Mouse (Mus musculus) embryonic facial prominence, embryonic 14.5 days (tissue): ENCODE measurements around the gene St8sia1. TPM values are rescaled to one million over a fixed set of nuclear protein-coding genes. Genes with fewer than 3 reads are reported as not detected.

Source experiments
- ATAC-seq: fragments of 200-750 bp; cut with Nextera tagmentation; 2 replicates; pipeline ENCODE4 v1.8.0; 2017; ENCODE audit warnings: low read depth, moderate number of reproducible peaks, moderate TSS enrichment
- DNase-seq: peaks from one replicate; pipeline ENCODE4 v3.0.0-alpha.2; 2015; ENCODE audit warnings: low spot score
- H3K27ac ChIP-seq: fragments of 300-500 bp; sonication (generic); replicated peaks from 2 replicates; pipeline ENCODE4 v1.5.1; 2014; ENCODE audit warnings: low read depth, mild to moderate bottlenecking, low read length, moderate library complexity
- H3K27me3 ChIP-seq: fragments of 300-500 bp; sonication (generic); replicated peaks from 2 replicates; pipeline ENCODE4 v1.6.1; 2014; ENCODE audit warnings: low read length; ENCODE audit not compliant: control insufficient read depth, insufficient read depth
- H3K36me3 ChIP-seq: fragments of 300-500 bp; sonication (generic); 2 replicates; pipeline ENCODE4 v1.6.1; 2014; ENCODE audit warnings: low read length, mixed read lengths; ENCODE audit not compliant: control insufficient read depth, insufficient read depth
- H3K4me1 ChIP-seq: fragments of 300-500 bp; sonication (generic); 2 replicates; pipeline ENCODE4 v1.6.1; 2014; ENCODE audit warnings: antibody characterized with exemption, low read length; ENCODE audit not compliant: control insufficient read depth, insufficient read depth
- H3K4me2 ChIP-seq: fragments of 300-500 bp; sonication (generic); 2 replicates; pipeline ENCODE4 v1.6.1; 2014; ENCODE audit warnings: low read depth, mild to moderate bottlenecking, low read length, moderate library complexity, mixed read lengths
- H3K4me3 ChIP-seq: fragments of 300-500 bp; sonication (generic); 2 replicates; pipeline ENCODE4 v1.5.1; 2014; ENCODE audit warnings: low read depth, mild to moderate bottlenecking, low read length
- H3K9ac ChIP-seq: fragments of 300-500 bp; sonication (generic); 2 replicates; pipeline ENCODE4 v1.6.1; 2014; ENCODE audit warnings: low read depth, mild to moderate bottlenecking, low read length, moderate library complexity, mixed read lengths
- H3K9me3 ChIP-seq: fragments of 300-500 bp; sonication (generic); 2 replicates; pipeline ENCODE4 v1.6.1; 2016; ENCODE audit warnings: low read length; ENCODE audit not compliant: control insufficient read depth
- WGBS: fragments of 180-500 bp; shearing (Covaris S2); extraction: QIAGEN DNeasy Blood & Tissue Kit; methylation state at CpG from one replicate; pipeline ENCODE4 v1.1.7; 2014; 5-methylcytosine and 5-hydroxymethylcytosine counted together
- polyA plus RNA-seq: library from polyadenylated mRNA; unstranded; fragments of >200 nt; fragmentation: Nextera tagmentation; extraction: Ambion mirVana; gene quantifications from 2 replicates; pipeline ENCODE4 v1.2.1, GENCODE M21; 2014

Gene St8sia1
- polyA plus RNA-seq, 1 experiment from 2014 or later: 1.8 TPM

DNA sequence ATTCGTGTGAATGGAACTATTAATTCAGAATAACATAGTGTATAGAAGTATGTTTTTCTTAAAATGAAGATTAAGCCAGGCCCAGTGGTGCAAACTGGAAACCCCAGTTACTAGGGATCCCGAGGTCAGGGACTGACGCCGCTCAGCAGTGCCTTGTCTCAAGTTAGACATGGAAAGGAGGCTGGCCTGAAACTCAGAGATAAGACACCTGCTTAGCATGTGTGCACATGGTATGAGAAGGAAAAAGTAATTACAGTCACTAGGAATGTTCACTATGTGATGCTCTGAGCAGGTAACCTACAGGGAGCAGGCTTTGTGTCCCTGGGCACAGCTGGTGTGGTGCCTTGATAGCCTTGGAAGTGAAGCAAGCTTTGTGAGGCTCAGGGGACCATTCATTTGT, 192.6 kb downstream of the St8sia1 start:
- H3K27me3 ChIP-seq: no peaks in the 10 kb centered on the region
- H3K9ac ChIP-seq: no peak overlapping the region
- H3K4me2 ChIP-seq: no peak overlapping the region
- ATAC-seq (no peak), DNase-seq (no peak)
- WGBS: 86% methylated on average over 4 of the region's 4 CpGs
- H3K4me1 ChIP-seq: no peaks in the 10 kb centered on the region
- H3K9me3 ChIP-seq: no peaks in the 10 kb centered on the region
- no peak overlapping the region for H3K4me3 ChIP-seq
- no peak overlapping the region for H3K27ac ChIP-seq
- peaks cover 82% of the 10 kb centered on the region for H3K36me3 ChIP-seq

Other genes with a start within 250 kb of the St8sia1 start
- gene Cmas, start 207.8 kb downstream of the St8sia1 start, polyA plus RNA-seq: 95.2 and 95.6 TPM in 2 replicates
- not detected in 2 replicates for gene Sult6b2, start 159.9 kb downstream of the St8sia1 start, polyA plus RNA-seq
- 19.1 and 22.4 TPM in 2 replicates for gene C2cd5, start 135.7 kb upstream of the St8sia1 start, polyA plus RNA-seq
- 24.6 and 25.0 TPM in 2 replicates for gene Etnk1, start 202.8 kb upstream of the St8sia1 start, polyA plus RNA-seq